Mouse (Mus musculus) thymus, postnatal 0 days (tissue): Measurements from ENCODE around the gene Serpina3j. TPM values are rescaled to one million over a fixed set of nuclear protein-coding genes. Genes with fewer than 3 reads are reported as not detected.
"Not testable (repeated sequence)": the region's sequence is repeated elsewhere in the genome, so short reads cannot be mapped to it uniquely, and the experiment has no call there.

Experiments used
- DNase-seq: peaks from one replicate; pipeline ENCODE4 v3.0.0-alpha.2; 2015; ENCODE audit warnings: low spot score
- polyA plus RNA-seq: library from polyadenylated mRNA; unstranded; fragments of >200 nt; fragmentation: Nextera tagmentation; extraction: Ambion mirVana; gene quantifications from 2 replicates; pipeline ENCODE4 v1.2.1, GENCODE M21; 2015

The Serpina3j gene
- polyA plus RNA-seq = 0.42 TPM in 2 replicates

- DNase-seq = no peak
Observed at GRCm38 (mm10) chr12:104314253-104314652, at the start of gene Serpina3j. Gene Serpina3j (plus strand): TSS chr12:104314553.

DNA sequence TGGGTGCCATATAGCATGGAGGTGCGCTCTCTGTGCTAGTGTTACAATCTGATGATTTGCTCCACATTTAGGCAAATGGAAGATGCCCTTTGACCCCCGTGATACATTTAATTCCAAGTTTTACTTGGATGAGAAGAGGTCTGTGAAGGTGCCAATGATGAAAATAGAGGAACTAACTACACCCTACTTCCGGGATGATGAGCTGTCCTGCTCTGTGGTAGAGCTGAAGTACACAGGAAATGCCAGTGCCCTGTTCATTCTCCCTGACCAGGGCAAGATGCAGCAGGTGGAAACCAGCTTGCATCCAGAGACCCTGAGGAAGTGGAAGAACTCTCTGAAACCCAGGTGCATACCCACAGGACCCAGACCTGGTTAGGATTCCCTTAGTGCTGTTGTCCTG, 48.0 kb upstream of the Serpina3j start:
- no peak for DNase-seq

GRCm38 (mm10) chr12:104278216-104279055, 35.9 kb upstream of the Serpina3j start:
- no peak for DNase-seq

DNA sequence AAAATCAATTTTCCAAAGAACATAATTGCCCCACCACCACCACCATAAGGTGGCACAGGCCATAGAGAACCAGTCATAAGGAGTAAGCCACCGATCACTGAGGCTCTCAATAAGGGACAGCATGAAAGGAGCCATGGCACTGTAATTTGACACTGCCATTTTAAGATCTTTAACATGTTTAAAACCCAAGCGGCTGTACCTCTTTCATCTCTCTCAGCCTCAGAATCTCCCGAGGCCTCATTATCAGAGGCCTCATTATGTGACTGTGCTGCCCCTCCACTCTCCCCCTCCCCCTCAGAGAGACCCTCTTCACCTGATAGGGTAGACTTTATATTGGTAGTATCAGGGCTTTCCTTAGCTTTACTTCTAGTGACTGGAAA, 35.3 kb upstream of the Serpina3j start:
- DNase-seq = no peak

DNA sequence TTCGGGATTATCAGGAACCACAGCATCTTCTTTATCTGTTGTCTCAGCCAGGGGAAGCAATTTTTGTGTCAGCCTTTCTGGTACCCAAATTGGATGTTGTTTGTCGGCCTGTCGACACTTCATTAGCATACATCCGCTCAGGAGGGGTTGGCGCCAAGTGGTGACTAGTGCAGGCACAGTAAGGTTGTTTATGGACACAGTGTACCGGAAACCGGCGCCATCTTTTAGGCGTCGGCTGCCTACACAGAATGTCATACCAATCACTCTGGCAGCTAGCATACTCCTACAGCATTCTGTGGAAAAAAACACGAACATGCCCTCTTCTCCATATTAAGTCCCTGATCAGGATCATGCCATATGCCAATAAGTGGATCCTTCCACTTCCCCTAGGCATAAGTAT, 31.0 kb upstream of the Serpina3j start:
- no peak for DNase-seq

DNA sequence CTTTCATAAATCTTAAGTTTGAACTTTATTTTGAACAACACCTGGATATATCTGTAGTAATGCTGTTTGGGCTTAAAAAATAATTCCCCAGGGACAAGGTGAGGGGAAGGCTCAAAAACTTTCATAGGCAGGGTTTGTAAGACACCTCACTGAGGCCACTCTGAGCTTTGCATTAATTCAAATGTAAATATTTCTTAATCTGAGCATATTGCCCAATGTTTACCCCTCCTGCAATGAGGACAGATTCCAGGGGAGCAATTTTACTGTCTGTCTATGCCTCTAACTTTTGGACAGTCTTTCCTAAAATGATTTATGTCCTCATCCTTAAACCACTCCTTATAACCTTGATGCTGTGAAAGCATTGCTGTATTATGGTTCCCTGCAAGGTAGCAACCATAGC, 26.0 kb upstream of the Serpina3j start:
- DNase-seq = no peak

DNA sequence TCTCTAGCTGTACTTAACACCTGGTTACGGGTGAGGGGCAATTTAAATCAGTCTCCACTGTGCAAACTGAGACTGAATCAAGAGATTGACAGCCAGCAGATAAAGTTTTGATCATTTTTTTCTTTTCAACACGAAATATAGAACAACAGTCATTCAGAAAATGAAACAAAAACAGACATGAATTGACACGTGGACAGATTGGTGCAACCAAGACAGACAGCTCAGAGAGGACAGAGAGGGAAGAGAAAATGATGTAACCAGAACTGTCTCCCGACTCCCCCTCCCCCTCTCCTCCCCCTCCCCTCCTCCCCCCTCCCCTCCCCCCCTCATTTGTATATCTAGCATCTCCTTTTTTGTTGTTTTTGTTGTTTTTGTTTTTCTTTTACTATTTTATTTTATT, 24.5 kb upstream of the Serpina3j start:
- no peak for DNase-seq

DNA sequence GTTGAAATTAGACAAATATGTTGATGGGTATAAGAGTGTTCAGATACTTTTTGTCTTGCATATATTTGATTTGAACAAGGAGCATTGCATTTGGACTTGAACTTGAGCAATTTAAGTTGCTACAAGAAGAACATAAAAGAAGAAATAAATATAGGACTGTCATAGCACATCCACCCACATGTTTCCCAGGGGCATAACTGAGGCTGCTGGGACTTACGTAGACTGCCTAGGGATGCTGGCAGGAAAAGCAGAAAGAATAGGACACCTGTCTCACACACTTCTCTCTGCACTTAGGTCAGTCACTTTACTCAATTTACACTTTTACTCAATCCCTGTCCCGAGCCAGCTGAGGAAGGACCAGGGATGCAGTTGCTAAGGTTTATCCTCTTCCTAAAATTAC, 20.4 kb upstream of the Serpina3j start:
- no peak for DNase-seq

GRCm38 (mm10) chr12:104298049-104298448, 16.3 kb upstream of the Serpina3j start:
- DNase-seq = no peak

GRCm38 (mm10) chr12:104305991-104306390, 8.4 kb upstream of the Serpina3j start:
- no peak for DNase-seq

DNA sequence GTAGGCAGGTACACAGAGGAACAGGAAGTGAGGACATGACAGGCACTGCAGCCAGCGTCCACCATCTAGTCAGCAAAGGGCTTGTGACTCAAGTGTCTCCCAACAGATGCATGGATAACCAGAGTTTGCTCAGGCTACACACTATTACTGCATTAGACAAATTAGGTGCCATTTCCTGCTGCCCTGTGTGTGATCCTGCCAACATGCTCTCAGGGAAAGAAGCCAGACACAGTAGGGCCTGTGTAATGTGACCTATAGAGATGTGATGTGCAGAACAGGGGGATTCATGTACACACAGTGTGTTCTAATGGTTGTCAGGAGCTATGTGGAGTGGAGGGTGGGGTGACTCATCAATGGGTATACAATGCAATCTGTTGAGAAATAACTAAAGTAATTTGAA, 8.1 kb downstream of the Serpina3j start:
- no peak for DNase-seq

DNA sequence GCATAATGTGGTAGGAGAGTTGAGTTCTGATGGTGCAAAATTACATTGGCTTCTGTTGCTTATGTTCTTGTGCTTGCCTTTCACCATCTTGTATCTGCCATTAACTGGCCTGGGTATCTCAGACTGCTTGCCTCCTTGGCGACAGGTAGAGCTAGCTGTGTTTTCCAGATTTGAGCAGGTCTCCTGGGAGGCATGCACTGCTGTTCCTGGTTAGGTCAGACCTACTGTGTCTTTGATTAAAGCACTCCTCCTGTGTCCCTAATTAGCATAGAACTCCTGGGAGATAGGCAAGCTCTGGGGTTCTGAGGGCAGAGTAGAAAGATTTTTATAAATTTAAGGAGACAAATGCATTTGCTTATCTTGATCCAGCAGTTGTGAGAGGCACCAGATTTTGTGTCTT, 17.3 kb downstream of the Serpina3j start:
- no peak for DNase-seq

DNA sequence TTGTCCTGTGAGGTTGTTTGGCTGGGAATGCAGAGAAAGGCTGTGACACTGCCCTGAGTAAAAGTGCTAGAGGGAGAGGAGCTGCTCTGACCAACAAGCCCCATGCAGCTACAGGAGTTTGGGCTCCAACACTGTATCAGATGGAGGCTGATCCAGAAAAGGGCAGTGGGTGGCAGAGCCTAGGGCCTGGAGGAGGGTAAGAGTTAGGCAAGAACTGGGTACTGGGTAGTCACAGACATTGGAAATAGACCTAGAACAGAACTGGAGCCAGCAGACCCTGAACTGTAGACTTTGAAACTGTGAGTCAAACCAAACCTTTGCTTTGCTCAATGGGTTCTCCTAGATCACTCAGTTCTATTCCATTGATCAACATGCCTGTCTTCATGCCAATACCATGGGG, 22.5 kb downstream of the Serpina3j start:
- DNase-seq = not testable (repeated sequence)

- not testable (repeated sequence) for DNase-seq
Observed at GRCm38 (mm10) chr12:104338226-104338625, 23.9 kb downstream of the Serpina3j start, which contains the start of the genes Serpina3k and Serpina3m. Gene Serpina3k (plus strand): TSS chr12:104338486. Gene Serpina3m (plus strand): TSS chr12:104338486.

GRCm38 (mm10) chr12:104338705-104339104, 24.4 kb downstream of the Serpina3j start:
- DNase-seq = no peak

- not testable (repeated sequence) for DNase-seq
Observed at GRCm38 (mm10) chr12:104342489-104342888, 28.1 kb downstream of the Serpina3j start.

DNA sequence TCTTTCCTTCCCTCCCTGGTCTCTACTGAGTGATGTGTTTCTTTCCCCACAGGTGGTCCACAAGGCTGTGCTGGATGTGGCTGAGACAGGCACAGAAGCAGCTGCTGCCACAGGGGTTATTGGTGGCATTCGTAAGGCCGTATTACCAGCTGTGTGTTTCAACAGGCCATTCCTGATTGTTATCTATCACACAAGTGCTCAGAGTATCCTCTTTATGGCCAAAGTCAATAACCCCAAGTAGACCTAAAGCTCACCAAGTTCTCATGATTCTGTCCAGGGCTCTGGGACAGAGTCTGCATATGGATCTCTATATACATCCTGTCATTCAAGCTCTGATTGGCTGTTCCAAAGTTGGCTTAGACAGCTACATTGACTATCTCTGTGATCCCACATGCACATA, 30.8 kb downstream of the Serpina3j start:
- no peak for DNase-seq

DNA sequence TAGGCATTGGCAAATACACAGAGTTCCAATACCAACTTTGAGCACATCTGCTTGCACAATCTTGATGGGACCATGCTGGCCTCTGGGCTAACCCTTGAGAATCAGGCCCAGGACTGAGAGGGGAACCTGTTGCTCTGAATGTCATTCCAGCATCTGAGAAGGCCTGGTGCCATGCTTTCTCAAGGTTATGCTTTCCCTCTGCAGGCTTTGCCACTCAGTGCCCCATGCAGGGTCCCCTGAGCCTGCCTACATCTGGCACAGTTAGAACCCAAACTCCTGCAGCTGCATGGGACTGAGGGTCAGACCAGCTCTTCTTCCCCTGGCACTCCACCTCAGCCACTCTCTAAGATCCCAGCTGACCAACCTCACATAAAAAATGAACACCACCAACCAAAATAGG, 31.4 kb downstream of the Serpina3j start:
- no peak for DNase-seq

- DNase-seq = no peak
Observed at GRCm38 (mm10) chr12:104347091-104347490, 32.7 kb downstream of the Serpina3j start.

GRCm38 (mm10) chr12:104351812-104352211, 37.5 kb downstream of the Serpina3j start:
- DNase-seq = peak; percentile 7

DNA sequence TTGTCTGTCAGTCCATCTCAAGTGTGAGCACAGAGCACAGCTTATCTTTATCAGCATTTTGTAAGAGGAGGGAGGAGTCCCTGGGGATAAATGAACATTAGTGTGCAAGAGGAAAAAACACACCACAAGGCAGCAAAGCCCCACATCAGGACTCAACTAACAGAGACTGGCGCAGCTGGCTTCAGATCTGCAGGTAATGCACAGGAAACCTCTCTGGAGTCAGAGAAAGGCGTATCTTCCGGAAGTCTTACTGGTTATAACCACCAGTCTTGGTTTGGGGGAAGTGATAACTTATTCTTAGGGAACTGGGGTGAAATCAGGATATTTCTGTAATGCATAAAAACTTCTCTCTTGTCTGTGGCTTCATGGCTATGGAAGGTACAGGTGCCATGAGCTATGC, 41.7 kb downstream of the Serpina3j start:
- no peak for DNase-seq

DNA sequence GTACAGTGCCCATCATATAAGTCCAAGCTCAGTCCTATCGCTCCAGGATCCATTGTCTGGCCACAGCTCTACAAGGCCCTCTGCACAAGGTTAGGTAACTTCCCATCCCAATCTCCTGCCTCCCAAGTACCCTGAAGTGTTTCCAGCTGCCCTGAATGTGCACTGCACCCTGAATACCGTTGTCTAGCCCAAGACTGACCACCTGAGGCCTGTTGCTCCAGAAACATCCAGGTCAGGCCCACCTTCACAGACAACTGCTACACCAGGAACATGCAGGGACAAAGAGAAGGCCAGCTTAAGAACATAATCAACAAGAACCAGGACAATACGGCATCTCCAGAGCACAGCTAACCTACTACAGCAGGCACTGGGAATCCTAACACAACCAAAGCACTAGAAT, 55.6 kb downstream of the Serpina3j start:
- no peak for DNase-seq
